Mouse (Mus musculus): ENCODE data around the gene Plppr2.

DNA sequence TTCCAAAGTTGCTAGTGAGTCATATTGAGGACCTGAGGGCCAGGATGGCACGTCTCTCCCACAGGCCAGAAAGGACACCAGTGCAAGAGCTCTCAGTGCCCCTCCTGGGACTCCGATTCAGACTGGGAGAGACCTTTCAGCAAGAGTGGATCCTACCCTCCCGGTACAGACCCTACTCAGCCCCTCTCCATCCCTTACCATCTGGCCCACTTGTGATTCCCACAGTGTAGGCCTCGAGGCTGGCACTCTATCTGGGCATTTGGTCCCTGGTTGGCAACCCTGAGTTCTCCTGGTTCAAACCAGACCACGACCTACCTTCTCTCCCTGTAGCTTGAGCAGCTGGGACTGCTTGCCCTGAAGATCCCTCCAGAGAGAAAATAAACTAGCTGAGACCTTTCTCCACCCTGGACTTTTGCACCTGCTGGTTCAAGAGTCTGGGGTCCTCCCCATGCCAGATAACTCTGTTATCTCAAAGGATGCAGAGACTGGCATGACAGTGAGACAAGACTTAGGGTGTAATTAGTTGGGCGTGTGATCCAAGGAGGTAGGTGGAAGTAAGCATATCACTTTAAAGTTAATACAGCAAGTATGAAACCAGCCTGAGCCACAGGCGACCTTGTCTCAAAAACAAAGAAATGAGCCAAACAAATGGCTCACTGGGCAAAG, 1.2 kb upstream of the Plppr2 start:
- TF ChIP-seq POLR2A (IDR thresholded peaks at IDR 0.05; ENCODE audit: control insufficient read depth in 1 of 2, insufficient read depth in 1 of 2, low read depth in 1 of 2, low read length in 2 of 2, poor library complexity in 1 of 2) (no peak), USF1 (IDR thresholded peaks at IDR 0.05; ENCODE audit: low read depth, low read length) (no peak), GATA1 (IDR thresholded peaks at IDR 0.05; ENCODE audit: low read depth, low read length) (peak; percentile 86), ZKSCAN1 (IDR thresholded peaks at IDR 0.05; ENCODE audit: low read depth, low read length) (no peak), MAX (IDR thresholded peaks at IDR 0.05; ENCODE audit: low read length) (no peak)
